Mouse (Mus musculus) kidney, postnatal 10 days (tissue): ENCODE data around the gene Il6ra.

ENCODE experiments used
- DNase-seq: peaks from one replicate; pipeline ENCODE4 v3.0.0; 2021; ENCODE audit warnings: mixed read lengths

The Il6ra gene

DNA sequence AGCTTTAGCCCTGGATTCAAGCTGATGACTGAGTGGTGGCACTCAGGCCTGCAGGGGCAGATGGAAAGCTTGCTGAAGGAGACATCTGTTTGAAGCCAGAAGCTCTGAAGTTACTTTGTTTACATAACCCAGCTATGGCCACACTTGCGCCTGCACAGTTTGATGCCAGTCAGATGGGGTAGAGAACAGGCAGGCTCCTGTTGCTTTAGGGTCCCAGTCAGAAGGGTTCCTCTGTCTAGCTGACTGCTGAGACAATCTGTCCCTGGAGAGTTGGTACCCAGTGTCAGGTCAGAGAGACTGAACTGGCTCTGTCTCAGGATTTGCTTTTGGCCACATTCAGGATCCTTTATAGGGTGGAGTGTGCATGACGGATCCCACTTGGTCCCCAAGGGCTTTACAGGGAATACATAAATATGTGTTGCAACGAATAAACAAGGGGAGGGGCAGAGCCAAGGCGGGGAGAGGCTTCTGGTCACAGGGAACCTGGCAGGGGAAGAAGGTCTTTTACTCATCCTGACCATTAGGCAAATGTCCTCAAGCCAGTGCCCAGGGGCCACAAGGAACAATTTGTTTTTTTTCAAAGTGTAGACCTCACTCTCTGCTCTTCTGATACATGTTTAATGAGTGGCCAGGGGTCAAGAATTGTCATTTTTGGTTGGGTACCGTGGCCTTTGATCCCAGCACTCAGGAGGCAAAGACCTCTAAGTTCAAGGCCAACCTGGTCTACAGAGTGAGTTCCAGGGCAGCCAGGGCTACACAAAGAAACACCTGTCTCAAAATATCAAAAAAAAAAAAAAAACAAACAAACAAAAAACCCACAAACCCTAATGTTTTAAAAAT is 3.1 kb downstream of the Il6ra start:
- no peak for DNase-seq

DNA sequence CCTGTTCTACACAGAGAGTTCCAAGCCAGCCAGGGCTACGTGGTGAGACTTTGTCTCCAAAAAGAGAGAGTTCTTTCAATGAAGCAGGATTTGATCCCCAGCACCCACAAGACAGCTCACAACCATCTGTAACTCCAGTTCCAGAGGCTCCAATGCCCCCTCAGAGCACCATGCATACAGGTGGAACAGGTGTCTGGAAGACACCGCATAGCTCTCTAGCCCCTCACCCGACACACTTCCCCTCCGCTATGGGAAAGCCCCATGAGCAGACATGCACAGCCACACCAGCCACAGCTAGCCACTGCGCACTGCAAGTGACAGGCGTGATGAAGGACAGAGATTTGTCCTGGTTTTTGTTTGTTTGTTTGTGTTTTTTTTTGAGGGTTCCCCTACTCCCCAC is 4.2 kb downstream of the Il6ra start:
- DNase-seq: no peak

DNA sequence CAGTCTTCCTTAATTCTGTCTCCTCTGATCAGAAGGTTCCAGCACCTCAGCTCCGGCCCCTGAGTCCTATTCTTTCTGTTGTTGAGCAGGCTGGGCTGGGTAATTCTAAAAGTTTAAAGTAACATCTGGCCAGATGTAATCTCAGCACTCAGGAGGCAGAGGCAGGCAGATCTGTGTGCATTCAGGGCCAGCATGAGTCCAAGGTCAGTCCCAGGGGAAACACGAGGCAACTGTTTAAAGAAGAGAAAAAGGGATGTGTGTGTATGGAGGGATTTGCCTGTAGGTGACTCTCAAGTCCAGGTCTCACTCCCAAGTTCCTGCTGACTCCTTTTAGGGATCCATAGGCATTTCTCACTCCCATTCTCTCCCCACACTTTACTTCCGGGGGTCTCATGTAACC is 5.2 kb downstream of the Il6ra start:
- DNase-seq: no peak

- DNase-seq: no peak
These were observed 13.5 kb downstream of the Il6ra start for GRCm38 (mm10) chr3:89899511-89899908.

DNA sequence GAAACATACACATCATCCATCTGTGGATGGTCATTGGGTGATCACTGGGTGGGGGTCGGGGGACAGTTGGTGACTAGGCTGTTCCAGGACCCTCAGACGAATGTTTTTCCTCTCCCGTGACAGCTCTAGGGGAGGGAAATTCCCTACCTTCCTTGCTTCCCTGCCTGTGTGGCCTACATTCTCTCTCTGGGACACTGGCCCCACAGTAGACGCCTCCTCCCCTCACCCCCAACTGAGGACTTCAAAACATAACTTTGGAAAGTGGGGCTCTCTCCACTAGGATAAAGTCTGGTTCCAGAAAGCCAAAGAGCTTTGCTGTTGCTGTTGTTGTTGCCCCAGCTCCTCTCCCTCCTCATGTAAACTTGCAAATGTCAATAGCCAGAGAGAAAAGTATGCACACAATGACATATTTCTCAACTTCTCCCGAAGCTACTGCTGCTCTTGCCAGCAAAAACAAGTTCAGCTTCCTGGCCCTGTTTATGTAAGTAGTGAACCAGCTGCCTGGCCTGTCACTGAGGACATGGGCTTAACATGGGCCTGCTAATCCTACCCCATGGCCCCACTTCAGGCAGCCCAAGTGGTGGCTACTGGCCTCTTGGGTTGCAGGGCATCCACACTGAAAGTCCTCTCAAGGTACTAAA is 14.0 kb downstream of the Il6ra start:
- DNase-seq: peak; percentile 47

DNA sequence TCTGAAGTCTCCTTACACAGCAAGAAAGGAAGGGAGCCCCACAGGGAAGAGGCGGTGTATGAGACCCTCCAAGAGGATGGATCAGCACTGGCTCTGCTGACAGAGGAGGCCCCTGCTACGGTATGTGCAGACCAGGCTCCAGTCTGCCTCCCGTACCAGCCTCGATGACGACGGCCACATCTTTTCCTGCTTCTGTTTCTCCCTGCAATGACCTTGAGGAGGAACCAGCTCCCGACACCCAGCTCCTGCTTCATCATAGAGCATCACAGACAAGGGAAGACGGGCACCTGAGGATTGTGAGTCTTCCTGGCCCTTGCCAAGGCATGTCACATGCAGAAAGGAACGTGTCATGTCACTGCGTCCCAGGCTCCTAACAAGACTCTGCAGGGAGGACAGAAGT is 15.0 kb downstream of the Il6ra start:
- DNase-seq: peak; percentile 14

- no peak for DNase-seq
These were observed 15.7 kb downstream of the Il6ra start for GRCm38 (mm10) chr3:89897204-89897796.

- no peak for DNase-seq
These were observed 16.4 kb downstream of the Il6ra start for GRCm38 (mm10) chr3:89896571-89896970.

DNA sequence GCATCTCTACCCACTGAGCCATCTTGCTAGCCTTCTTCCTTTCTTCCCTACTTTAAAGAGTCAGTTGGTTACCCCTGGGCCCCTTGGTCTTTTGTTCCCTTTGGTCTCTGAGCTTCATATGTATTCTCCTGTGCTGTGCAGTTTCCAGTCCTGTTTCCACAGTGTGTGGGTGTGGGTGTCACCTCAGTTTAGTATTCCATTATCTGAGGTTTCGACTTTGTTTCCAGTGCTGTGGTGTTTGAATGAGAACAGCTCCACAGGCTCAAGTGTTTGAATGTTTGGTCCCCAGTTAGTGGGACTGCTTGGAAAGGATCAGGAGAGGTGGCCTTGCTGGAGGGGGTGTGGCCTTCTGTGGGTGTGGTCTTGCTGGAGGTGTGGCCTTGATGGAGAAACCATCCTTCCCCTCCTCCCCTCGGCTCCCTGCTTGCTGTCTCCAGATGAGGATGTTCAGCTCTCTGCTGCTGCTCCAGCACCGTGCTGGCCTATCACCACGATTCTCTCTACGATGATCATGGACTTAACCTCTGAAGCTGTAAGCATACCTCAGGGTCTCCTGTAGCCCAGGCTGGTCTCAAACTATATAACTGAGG is 20.4 kb downstream of the Il6ra start:
- no peak for DNase-seq

DNA sequence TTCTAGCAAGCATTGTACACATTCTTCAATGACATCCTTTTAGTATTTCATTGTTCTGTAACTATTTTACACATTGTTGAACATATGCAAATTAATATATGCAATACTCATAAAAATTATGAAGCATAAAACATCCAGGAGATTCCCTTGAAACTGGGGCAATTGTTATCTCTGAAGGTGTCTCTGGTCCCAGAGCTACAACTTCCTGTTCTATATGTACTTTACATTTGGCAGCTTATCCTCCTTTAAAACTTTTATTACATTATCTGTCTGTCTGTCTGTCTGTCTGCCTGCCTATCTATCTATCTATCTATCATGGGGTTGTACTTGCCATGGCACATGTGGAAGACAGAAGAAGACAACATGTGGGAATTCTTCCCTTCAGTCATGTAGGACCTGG is 21.3 kb downstream of the Il6ra start:
- DNase-seq: no peak

DNA sequence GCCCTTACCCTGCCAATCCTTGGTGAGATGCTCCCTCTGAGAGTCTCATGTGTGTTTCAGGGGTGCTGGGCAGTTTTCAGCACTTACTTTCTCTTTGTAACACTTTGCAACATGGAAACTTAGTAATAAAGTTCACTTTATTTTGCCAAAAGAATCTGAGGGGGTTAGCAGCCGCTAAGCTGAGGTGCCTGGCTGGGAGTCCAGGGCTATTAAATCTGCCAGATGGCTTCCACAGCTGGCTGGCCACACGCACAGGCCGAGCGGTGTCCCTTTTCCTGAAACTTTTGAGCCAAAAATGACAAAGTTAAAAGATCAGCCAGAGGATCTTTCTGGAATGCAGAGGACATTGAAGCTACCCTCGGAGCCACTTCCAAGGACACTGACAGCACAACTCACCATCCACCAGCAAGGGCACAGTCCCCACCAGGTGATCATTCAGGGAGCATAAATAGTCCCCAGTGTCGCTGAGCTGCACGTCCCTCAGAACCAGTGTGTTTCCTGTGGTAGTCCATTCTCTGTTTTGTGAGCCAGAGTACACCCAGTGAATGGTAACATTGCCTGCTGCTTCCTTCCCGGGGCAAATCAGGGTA is 23.1 kb downstream of the Il6ra start:
- no peak for DNase-seq

DNA sequence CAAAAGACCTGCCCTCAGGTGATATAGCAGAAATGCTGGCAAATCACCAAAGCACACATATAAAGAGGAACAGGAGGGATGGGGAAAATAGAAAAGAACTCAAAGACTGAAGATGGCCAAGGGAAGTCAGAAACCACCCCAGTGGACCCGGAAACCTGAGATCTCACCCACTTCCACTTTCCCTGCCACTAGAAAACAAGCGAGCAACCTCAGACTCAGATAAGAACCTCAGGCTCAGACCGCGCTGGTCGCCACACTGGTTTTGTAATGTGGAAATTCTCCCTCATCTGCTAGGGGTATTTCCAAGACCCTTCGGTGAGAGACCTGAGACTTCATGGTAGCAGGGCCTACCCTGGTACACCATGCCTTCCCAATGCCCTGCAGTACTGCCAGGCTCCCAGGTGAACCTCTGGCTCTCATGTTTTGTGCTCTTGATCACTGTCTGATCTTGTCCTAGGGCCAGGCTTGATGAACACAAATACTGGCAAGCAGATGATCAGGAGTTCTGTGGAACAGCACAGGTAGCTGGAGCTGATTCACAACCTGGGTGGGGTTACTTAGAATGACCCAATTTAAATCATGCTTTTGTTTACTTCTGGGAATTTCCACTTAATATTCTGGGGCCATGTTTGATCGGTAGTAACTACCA is 25.3 kb downstream of the Il6ra start:
- DNase-seq: no peak

- no peak for DNase-seq
These were observed 27.2 kb downstream of the Il6ra start for GRCm38 (mm10) chr3:89885766-89886165.

GRCm38 (mm10) chr3:89883582-89884041 is 29.4 kb downstream of the Il6ra start:
- DNase-seq: no peak

DNA sequence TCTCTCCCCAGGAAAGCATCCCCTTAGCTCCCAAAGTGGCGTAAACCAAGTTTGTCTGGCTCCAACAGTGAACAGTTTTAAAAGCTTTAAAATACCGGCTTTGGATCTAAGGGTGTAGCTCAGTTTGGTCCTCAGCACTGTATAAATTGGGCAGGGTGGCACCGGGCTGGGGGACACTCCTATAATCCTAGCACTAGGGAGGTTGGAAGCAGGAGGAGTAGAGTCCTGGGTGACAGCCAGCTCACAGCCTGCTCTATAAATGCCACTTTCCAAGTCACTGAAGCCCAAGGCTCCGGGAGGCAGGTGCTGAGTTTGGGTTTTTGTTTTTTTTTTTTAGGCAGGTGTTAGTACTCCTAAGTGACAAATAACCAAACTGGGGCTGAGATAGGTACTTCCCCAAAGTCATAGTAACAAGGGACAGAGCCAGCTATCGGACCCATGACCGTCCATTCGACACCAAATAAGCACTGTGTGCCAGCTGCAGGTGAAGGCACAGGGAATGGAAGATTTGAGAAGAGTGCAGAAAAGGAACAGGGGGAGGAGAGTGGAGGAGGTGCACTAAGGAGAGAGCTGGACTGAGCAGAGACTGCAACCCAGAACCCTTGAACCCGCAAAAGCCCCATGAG is 30.3 kb downstream of the Il6ra start:
- no peak for DNase-seq

DNA sequence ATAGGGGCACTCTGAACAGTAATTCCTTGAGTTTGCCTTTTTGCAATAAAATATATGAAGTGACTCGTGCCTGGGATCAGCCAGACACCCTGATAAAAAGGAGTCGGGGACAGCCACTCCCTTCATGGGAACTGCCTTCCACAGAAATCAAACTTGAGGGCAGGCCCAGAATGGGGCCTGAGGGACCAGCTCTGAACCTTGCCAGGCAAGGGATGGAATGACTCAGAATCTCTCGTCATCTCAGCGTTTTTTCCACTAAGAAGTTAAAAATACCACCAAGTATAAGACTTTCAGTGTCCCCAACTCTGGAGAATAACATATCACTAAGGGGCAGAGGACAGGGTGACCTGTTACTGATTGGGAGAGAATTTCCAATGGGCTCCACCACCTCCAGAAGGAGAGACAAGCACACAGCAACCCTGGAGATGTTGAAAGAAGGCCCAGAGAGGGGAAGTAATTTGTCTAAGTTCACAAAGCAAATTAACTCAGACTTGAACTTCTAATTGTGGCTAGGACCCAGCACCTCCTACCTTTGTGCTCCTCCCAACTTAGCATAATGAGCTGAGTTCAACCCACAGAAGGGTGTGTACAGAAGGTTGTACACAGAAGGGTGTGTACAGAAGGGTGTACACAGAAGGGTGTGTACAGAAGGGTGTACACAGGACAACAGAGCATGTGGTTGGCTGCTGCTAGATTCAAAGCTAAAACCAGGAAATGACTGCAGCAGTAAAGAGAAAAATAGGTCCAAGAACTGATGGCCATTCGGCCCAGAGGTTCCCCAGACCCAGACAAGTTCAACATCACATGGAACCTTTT is 32.8 kb downstream of the Il6ra start:
- no peak for DNase-seq

DNA sequence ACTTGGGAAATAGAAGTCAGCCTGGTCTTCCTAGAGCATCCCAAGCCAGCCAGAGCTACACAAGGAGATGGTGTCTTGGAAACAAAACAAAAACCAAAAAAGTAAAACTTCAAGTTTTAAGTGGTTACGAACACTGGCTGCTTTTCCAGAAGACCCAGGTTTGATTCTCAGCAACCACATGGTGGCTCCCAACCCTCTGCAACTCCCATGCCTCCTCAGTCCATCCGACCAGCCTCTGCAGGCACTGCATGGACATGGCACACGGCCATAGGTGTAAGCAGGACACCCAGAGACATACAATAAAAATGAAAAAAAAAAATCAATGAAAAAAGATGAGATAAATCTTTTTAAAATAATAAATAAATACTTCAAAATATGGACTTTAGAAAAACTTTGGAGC is 33.7 kb downstream of the Il6ra start:
- no peak for DNase-seq

DNA sequence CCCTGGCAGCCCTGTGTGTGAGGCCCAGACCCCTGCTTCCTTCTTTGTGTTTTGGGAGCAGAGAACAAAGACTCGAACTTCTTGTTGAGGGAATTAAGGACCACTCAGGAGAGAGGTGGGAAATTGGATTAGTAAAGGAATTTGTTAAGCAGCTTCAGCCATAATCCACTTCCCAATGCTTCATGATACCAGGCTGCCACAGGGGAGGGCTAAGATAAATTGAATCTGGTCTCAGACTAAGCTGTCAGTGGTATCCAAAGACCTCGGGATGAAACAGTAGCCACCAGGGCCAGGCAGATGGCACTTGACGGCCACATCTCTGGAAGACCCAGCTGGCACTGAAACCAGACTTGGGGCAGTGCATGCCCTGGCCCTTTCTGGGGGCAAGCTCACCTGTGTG is 34.5 kb downstream of the Il6ra start:
- DNase-seq: no peak

DNA sequence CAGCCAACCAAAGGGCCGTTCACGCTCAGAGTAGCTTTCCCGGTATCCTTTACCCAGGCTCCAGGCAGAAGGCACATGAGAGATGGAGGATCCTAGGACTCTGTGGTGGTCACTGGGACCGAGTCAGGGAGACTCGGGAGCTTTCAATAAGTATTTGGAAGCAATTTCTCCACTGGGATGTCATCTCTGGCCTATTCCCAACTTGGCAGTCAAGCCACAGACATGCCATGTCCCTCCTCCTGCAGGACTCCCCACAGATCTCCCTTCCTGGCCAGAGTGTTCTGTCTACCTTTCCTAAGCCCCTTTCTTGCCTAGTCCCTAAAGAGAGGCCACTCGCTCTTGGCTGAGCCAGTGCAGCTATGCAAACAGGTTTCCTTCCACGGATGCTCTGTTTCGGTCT is 35.9 kb downstream of the Il6ra start:
- no peak for DNase-seq

GRCm38 (mm10) chr3:89876469-89876868 is 36.5 kb downstream of the Il6ra start:
- no peak for DNase-seq

GRCm38 (mm10) chr3:89875781-89876180 is 37.2 kb downstream of the Il6ra start:
- no peak for DNase-seq
